Mouse (Mus musculus): ENCODE data around the gene Rbm24. TPM values are rescaled to one million over a fixed set of nuclear protein-coding genes. Genes with fewer than 3 reads are reported as not detected.

Gene Rbm24
- polyA plus RNA-seq, 1 experiment from 2014 or later: 2.2 TPM

GRCm38 (mm10) chr13:46451548-46451947 lies 33.3 kb downstream of the Rbm24 start:
- H3K4me2 ChIP-seq: no peak overlapping the region
- 54% methylated on average over 3 of the region's 3 CpGs for WGBS
- H3K27me3 ChIP-seq (ENCODE audit: insufficient read depth, low read length): no peaks in the 10 kb centered on the region
- no peaks in the 10 kb centered on the region for H3K9me3 ChIP-seq (ENCODE audit: low read depth, low read length)
- H3K4me3 ChIP-seq (ENCODE audit: low read depth, low read length): no peak overlapping the region
- no peak overlapping the region for H3K9ac ChIP-seq
- H3K4me1 ChIP-seq (ENCODE audit: insufficient read depth): no peaks in the 10 kb centered on the region
- H3K27ac ChIP-seq (ENCODE audit: low read depth): no peak overlapping the region
- ATAC-seq (ENCODE audit: insufficient read depth) (no peak), DNase-seq (no peak)
- H3K36me3 ChIP-seq (ENCODE audit: insufficient read depth): no peaks in the 10 kb centered on the region
- no peak for TF ChIP-seq CTCF (IDR thresholded peaks at IDR 0.05; ENCODE audit: low read depth)

DNA sequence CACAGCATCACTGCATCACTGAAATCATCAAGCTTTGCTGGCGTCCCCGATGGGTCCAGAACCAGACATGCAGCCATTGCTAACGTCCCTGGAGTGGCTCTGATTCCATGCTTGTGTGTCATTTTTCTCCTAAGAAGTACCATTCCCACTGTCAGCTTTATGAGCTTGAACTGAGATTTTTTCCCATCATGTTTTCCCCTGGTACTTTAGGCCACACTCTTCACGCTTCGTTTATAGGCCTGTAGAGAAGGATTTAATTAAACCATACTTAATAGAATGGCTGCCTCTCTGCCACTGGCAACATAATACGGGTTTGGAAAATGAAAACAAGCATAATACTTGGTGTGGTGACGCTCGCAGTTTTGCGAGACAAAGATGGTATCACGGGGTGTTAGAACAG lies 41.3 kb downstream of the Rbm24 start:
- Histone ChIP-seq H3K9me3 (ENCODE audit: low read depth, low read length) (no peaks in the 10 kb centered on the region), H3K4me1 (ENCODE audit: insufficient read depth) (no peaks in the 10 kb centered on the region), H3K9ac (no peak overlapping the region), H3K36me3 (ENCODE audit: insufficient read depth) (no peaks in the 10 kb centered on the region), H3K27ac (ENCODE audit: low read depth) (no peak overlapping the region), H3K27me3 (ENCODE audit: insufficient read depth, low read length) (no peaks in the 10 kb centered on the region), H3K4me3 (ENCODE audit: low read depth, low read length) (no peak overlapping the region), H3K4me2 (no peak overlapping the region)
- WGBS: 88% methylated on average over 10 of the region's 10 CpGs
- ATAC-seq (ENCODE audit: insufficient read depth) (no peak), DNase-seq (no peak)
- TF ChIP-seq CTCF (IDR thresholded peaks at IDR 0.05; ENCODE audit: low read depth): no peak

DNA sequence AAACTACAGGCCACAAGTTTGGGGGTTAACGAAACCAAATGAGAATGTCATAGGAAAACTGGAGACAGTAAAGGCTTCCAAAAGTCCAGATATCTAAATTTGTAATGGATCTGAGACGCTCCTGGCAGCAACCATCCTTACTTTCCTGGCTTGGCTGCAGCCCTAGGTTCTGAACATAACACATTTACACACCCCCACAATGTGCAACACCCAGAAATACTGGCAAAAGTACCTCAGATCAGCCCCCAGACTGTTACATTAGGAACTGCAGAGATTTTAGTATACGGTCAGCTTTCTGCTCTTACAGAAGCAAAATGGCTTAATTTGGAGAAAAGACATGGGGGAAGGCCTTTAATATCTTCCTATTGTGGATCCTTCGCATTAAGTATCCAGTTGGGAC lies 44.0 kb downstream of the Rbm24 start:
- no peak for ATAC-seq (ENCODE audit: insufficient read depth)
- H3K4me2 ChIP-seq: no peak overlapping the region
- TF ChIP-seq CTCF (IDR thresholded peaks at IDR 0.05; ENCODE audit: low read depth): no peak
- H3K36me3 ChIP-seq (ENCODE audit: insufficient read depth): no peaks in the 10 kb centered on the region
- H3K27me3 ChIP-seq (ENCODE audit: insufficient read depth, low read length): no peaks in the 10 kb centered on the region
- WGBS: 85% methylated on average over 4 of the region's 4 CpGs
- no peak overlapping the region for H3K4me3 ChIP-seq (ENCODE audit: low read depth, low read length)
- H3K27ac ChIP-seq (ENCODE audit: low read depth): no peak overlapping the region
- no peaks in the 10 kb centered on the region for H3K4me1 ChIP-seq (ENCODE audit: insufficient read depth)
- no peaks in the 10 kb centered on the region for H3K9me3 ChIP-seq (ENCODE audit: low read depth, low read length)
- no peak overlapping the region for H3K9ac ChIP-seq
- DNase-seq: no peak

DNA sequence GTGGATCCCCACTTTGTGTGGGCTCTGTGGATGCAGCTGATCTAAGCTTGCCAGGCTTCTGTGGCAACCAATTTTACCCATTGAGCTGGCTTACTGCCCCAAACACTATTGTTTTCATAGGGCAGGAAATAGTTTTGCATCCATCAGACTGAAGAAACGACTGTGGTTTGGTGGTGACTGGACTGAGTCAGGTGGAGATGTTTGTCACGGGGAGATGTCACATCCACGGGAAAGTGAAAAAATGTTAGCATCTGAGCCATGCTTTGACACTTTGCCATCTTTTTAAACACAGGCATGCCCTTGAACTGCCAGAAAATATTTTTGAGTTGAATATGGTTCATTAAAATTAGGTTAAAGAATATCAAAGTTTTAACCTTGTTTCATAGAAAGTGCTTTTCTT lies 45.5 kb downstream of the Rbm24 start:
- H3K27me3 ChIP-seq (ENCODE audit: insufficient read depth, low read length): no peaks in the 10 kb centered on the region
- TF ChIP-seq CTCF (IDR thresholded peaks at IDR 0.05; ENCODE audit: low read depth): no peak
- no peak overlapping the region for H3K9ac ChIP-seq
- DNase-seq (no peak), ATAC-seq (ENCODE audit: insufficient read depth) (no peak)
- no peaks in the 10 kb centered on the region for H3K9me3 ChIP-seq (ENCODE audit: low read depth, low read length)
- WGBS: 60% methylated on average over 3 of the region's 3 CpGs
- no peak overlapping the region for H3K4me2 ChIP-seq
- H3K36me3 ChIP-seq (ENCODE audit: insufficient read depth): no peaks in the 10 kb centered on the region
- no peaks in the 10 kb centered on the region for H3K4me1 ChIP-seq (ENCODE audit: insufficient read depth)
- H3K27ac ChIP-seq (ENCODE audit: low read depth): no peak overlapping the region
- no peak overlapping the region for H3K4me3 ChIP-seq (ENCODE audit: low read depth, low read length)

GRCm38 (mm10) chr13:46468251-46468650 lies 50.0 kb downstream of the Rbm24 start:
- Histone ChIP-seq H3K4me2 (no peak overlapping the region), H3K27me3 (ENCODE audit: insufficient read depth, low read length) (no peaks in the 10 kb centered on the region), H3K9ac (no peak overlapping the region), H3K4me1 (ENCODE audit: insufficient read depth) (no peaks in the 10 kb centered on the region), H3K9me3 (ENCODE audit: low read depth, low read length) (no peaks in the 10 kb centered on the region), H3K27ac (ENCODE audit: low read depth) (no peak overlapping the region), H3K36me3 (ENCODE audit: insufficient read depth) (no peaks in the 10 kb centered on the region), H3K4me3 (ENCODE audit: low read depth, low read length) (no peak overlapping the region)
- TF ChIP-seq CTCF (IDR thresholded peaks at IDR 0.05; ENCODE audit: low read depth): no peak
- no peak for DNase-seq
- WGBS: 53% methylated on average over 8 of the region's 8 CpGs
- no peak for ATAC-seq (ENCODE audit: insufficient read depth)

DNA sequence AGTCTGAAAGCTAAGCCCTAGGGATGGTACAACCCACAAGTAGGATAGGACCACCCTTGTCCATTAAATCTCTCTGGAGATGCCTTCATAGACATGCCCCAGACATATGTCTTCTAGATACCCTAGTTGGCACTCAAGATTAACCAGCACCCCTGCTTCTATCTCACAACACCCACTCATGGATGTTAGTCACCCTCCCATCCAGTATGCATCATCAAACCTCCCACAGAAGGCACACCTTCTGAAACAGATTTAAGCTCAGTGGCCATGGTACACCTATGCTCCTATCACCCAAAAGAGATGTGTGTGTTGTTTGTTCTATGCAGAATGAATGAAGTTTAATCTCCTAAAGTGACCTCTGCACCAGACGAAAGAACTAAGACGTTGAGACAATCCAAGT lies 51.3 kb downstream of the Rbm24 start:
- no peak overlapping the region for H3K4me2 ChIP-seq

More for the DNA sequence above, 51.3 kb downstream of the Rbm24 start:
- H3K9ac ChIP-seq: no peak overlapping the region
- WGBS: 92% methylated on average over 2 of the region's 2 CpGs
- ATAC-seq (ENCODE audit: insufficient read depth) (no peak), DNase-seq (no peak)
- no peaks in the 10 kb centered on the region for H3K4me1 ChIP-seq (ENCODE audit: insufficient read depth)
- no peak overlapping the region for H3K4me3 ChIP-seq (ENCODE audit: low read depth, low read length)
- no peaks in the 10 kb centered on the region for H3K9me3 ChIP-seq (ENCODE audit: low read depth, low read length)
- no peaks in the 10 kb centered on the region for H3K27me3 ChIP-seq (ENCODE audit: insufficient read depth, low read length)
- H3K36me3 ChIP-seq (ENCODE audit: insufficient read depth): no peaks in the 10 kb centered on the region
- TF ChIP-seq CTCF (IDR thresholded peaks at IDR 0.05; ENCODE audit: low read depth): no peak
- no peak overlapping the region for H3K27ac ChIP-seq (ENCODE audit: low read depth)

Other genes with a start within 250 kb of the Rbm24 start
- not detected in 2 replicates for gene Stmnd1, start 144.7 kb upstream of the Rbm24 start, polyA plus RNA-seq (2014; fragmentation: Nextera tagmentation; extraction: Ambion mirVana)
- gene Cap2, start 83.4 kb downstream of the Rbm24 start, polyA plus RNA-seq (2014; fragmentation: Nextera tagmentation; extraction: Ambion mirVana): 4.3 and 9.6 TPM in 2 replicates